Mouse (Mus musculus): ENCODE measurements around the gene Clcnkb. TPM values are rescaled to one million over a fixed set of nuclear protein-coding genes. Genes with fewer than 3 reads are reported as not detected.

Clcnkb gene
- polyA plus RNA-seq, 1 experiment from 2014 or later: not detected

DNA sequence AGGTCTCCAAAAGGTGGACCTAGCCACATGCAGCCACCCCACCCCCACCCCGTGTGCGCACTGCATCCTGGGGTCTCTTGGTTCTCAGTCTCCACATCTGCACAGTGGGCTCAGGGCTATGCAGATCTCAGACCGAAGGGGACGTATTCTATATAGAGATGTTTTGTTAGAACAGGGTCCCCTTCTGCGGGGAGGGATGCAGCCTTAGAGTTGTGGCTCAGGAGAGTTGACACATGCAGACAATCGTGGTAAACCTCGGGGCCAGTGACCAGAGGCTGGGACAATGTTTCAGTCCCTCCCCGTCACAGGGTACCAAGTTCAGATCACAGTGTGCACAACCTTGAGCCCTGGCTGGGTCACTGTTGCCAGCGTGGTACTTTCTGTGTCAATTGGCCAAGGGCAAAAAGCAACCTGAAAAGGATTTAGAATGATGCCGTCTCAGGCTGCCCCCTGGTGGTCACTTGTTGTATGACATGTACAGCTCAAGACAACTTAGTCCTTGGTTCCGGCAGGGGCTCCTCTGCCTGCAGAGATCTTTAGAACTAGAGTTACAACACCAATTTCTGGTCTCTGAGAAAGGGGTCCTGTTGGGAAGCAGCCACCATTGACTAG, 52.8 kb downstream of the Clcnkb start:
- Histone ChIP-seq H3K4me1 (replicated peaks) (peaks cover 22% of the 10 kb centered on the region), H3K4me3 (no peak overlapping the region), H3K4me2 (no peak overlapping the region), H3K9ac (no peak overlapping the region), H3K27ac (no peak overlapping the region), H3K36me3 (no peaks in the 10 kb centered on the region), H3K9me3 (no peaks in the 10 kb centered on the region), H3K27me3 (peaks cover 60% of the 10 kb centered on the region)
- 28% methylated on average over 11 of the region's 11 CpGs for WGBS
- ATAC-seq (ENCODE audit: low FRiP score): peak; percentile 26; the same call in 1 of the 2 replicates

GRCm38 (mm10) chr4:141360846-141361245, 55.0 kb downstream of the Clcnkb start:
- Histone ChIP-seq H3K4me2 (no peak overlapping the region), H3K36me3 (no peaks in the 10 kb centered on the region), H3K4me1 (replicated peaks) (peaks cover 16% of the 10 kb centered on the region), H3K9me3 (no peaks in the 10 kb centered on the region), H3K27ac (no peak overlapping the region), H3K9ac (no peak overlapping the region), H3K4me3 (no peak overlapping the region), H3K27me3 (peaks cover 39% of the 10 kb centered on the region)
- no peak for ATAC-seq (ENCODE audit: low FRiP score)
- WGBS: 25% methylated on average over 7 of the region's 7 CpGs

DNA sequence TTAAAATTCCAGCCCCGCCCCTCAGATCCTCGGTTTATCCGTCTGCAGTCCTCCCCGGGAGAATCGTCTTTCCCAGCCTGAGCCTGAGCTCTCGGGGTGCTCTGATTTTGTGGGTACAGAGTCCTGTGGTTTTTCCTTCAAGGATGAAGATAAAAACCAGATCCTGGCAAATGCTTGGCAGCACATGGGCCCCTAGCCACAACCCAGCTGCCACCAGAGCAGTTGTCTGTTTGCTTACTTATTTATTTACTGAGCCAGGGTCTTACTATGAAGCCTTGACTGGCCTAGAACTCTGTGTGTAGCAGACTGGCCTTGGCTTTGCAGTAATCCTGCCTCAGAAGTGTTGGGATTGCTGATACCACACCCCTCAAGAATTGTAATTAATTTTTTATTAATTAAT, 56.6 kb downstream of the Clcnkb start:
- ATAC-seq (ENCODE audit: low FRiP score): no peak

DNA sequence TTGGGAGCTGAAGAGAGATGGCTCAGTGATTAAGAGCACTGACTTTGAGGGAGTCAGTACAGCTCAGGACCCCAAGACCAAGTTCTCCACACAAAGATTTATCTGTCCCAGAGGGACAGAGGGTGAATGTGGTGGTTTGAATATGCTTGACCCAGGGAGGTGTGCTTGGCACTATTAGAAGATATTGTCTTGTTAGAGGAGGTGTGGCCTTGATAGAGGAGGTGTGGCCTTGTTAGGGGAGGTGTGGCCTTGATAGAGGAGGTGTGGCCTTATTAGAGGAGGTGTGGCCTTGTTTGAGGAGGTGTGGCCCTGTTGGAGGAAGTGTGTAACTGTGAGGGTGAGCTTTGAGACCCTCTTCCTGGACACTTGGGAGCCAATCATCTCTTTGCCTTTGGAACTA, 58.0 kb downstream of the Clcnkb start:
- H3K36me3 ChIP-seq: no peaks in the 10 kb centered on the region
- H3K9me3 ChIP-seq: no peaks in the 10 kb centered on the region
- no peak overlapping the region for H3K9ac ChIP-seq
- H3K4me3 ChIP-seq: no peak overlapping the region
- H3K4me1 ChIP-seq (replicated peaks): peaks cover 8% of the 10 kb centered on the region
- no peak for ATAC-seq (ENCODE audit: low FRiP score)
- H3K27ac ChIP-seq: no peak overlapping the region
- H3K27me3 ChIP-seq: peaks cover 15% of the 10 kb centered on the region
- H3K4me2 ChIP-seq: no peak overlapping the region

More for the DNA sequence above, 56.6 kb downstream of the Clcnkb start:
- H3K27me3 ChIP-seq: peaks cover 22% of the 10 kb centered on the region
- H3K36me3 ChIP-seq: no peaks in the 10 kb centered on the region
- peaks cover 11% of the 10 kb centered on the region for H3K4me1 ChIP-seq (replicated peaks)
- H3K4me2 ChIP-seq: no peak overlapping the region
- H3K27ac ChIP-seq: no peak overlapping the region
- no peak overlapping the region for H3K4me3 ChIP-seq
- H3K9me3 ChIP-seq: no peaks in the 10 kb centered on the region
- no peak overlapping the region for H3K9ac ChIP-seq
- 86% methylated on average over 6 of the region's 6 CpGs for WGBS

Other genes starting within 250 kb of the Clcnkb start
- gene Rsg1, start 202.1 kb downstream of the Clcnkb start, polyA plus RNA-seq (2015; fragmentation: Nextera tagmentation; extraction: Ambion mirVana): 8.1 and 8.5 TPM in 2 replicates
- 1.4 TPM in 2 replicates for gene Arhgef19, start 176.5 kb downstream of the Clcnkb start, polyA plus RNA-seq (2015; fragmentation: Nextera tagmentation; extraction: Ambion mirVana)
- 1.5 and 1.8 TPM in 2 replicates for gene Epha2, start 114.8 kb downstream of the Clcnkb start, polyA plus RNA-seq (2015; fragmentation: Nextera tagmentation; extraction: Ambion mirVana)
- 11.7 and 12.7 TPM in 2 replicates for gene Fam131c, start 47.8 kb downstream of the Clcnkb start, polyA plus RNA-seq (2015; fragmentation: Nextera tagmentation; extraction: Ambion mirVana)
- 0.16 and 0.21 TPM in 2 replicates for gene Clcnka, start 17.3 kb downstream of the Clcnkb start, polyA plus RNA-seq (2015; fragmentation: Nextera tagmentation; extraction: Ambion mirVana)
- gene Hspb7, start 4.8 kb upstream of the Clcnkb start, polyA plus RNA-seq (2015; fragmentation: Nextera tagmentation; extraction: Ambion mirVana): 0.06 and 0.08 TPM in 2 replicates
- not detected in 2 replicates for gene Srarp, start 20.1 kb upstream of the Clcnkb start, polyA plus RNA-seq (2015; fragmentation: Nextera tagmentation; extraction: Ambion mirVana)
- gene Zbtb17, start 28.6 kb upstream of the Clcnkb start, polyA plus RNA-seq (2015; fragmentation: Nextera tagmentation; extraction: Ambion mirVana): 50.0 and 50.3 TPM in 2 replicates
- gene Spen, start 122.6 kb upstream of the Clcnkb start, polyA plus RNA-seq (2015; fragmentation: Nextera tagmentation; extraction: Ambion mirVana): 19.2 and 19.7 TPM in 2 replicates
- 41.0 and 43.3 TPM in 2 replicates for gene Fblim1, start 190.1 kb upstream of the Clcnkb start, polyA plus RNA-seq (2015; fragmentation: Nextera tagmentation; extraction: Ambion mirVana)
- 0.25 and 0.43 TPM in 2 replicates for gene Tmem82, start 202.6 kb upstream of the Clcnkb start, polyA plus RNA-seq (2015; fragmentation: Nextera tagmentation; extraction: Ambion mirVana)
- 0.26 TPM in 1 of 2 replicates, not detected in the other for gene Slc25a34, start 207.8 kb upstream of the Clcnkb start, polyA plus RNA-seq (2015; fragmentation: Nextera tagmentation; extraction: Ambion mirVana)
- gene Plekhm2, start 248.9 kb upstream of the Clcnkb start, polyA plus RNA-seq (2015; fragmentation: Nextera tagmentation; extraction: Ambion mirVana): 6.9 and 8.2 TPM in 2 replicates

All from hindbrain, embryonic 13.5 days (tissue).